Mouse (Mus musculus) midbrain, embryonic 16.5 days (tissue): ENCODE measurements at regions not wholly inside any gene's neighbourhood (a gene's known extent, or its start where the extent isn't known, plus 50 kb on each side); places are given as distances from the start of the nearest gene placed in this dataset.

ENCODE experiments used
- ATAC-seq: fragments of 200-750 bp; cut with Nextera tagmentation; 2 replicates; pipeline ENCODE4 v1.8.0; 2017; ENCODE audit warnings: moderate TSS enrichment
- H3K27ac ChIP-seq: fragments of 300-500 bp; sonication (generic); 2 replicates; pipeline ENCODE4 v1.5.1; 2014; ENCODE audit warnings: mild to moderate bottlenecking, low read length, mixed read lengths
- H3K27me3 ChIP-seq: fragments of 300-500 bp; sonication (generic); 2 replicates; pipeline ENCODE4 v1.6.1; 2014; ENCODE audit warnings: low read depth, low read length, mixed read lengths; ENCODE audit not compliant: control insufficient read depth, insufficient read depth
- H3K36me3 ChIP-seq: fragments of 300-500 bp; sonication (generic); 2 replicates; pipeline ENCODE4 v1.6.1; 2014; ENCODE audit warnings: mild to moderate bottlenecking, low read length, moderate library complexity, mixed read lengths; ENCODE audit not compliant: control insufficient read depth, insufficient read depth
- H3K4me1 ChIP-seq: fragments of 300-500 bp; sonication (generic); 2 replicates; pipeline ENCODE4 v1.6.1; 2014; ENCODE audit warnings: mild to moderate bottlenecking, low read length, mixed read lengths; ENCODE audit not compliant: control insufficient read depth, insufficient read depth
- H3K4me2 ChIP-seq: fragments of 300-500 bp; sonication (generic); 2 replicates; pipeline ENCODE4 v1.6.1; 2014; ENCODE audit warnings: mild to moderate bottlenecking, low read length, mixed read lengths
- H3K4me3 ChIP-seq: fragments of 300-500 bp; sonication (generic); 2 replicates; pipeline ENCODE4 v1.5.1; 2014; ENCODE audit warnings: low read depth, mild to moderate bottlenecking, low read length, moderate library complexity, mixed read lengths
- H3K9ac ChIP-seq: fragments of 300-500 bp; sonication (generic); 2 replicates; pipeline ENCODE4 v1.6.1; 2014; ENCODE audit warnings: low read depth, low read length, mixed read lengths
- H3K9me3 ChIP-seq: fragments of 300-500 bp; sonication (generic); replicated peaks from 2 replicates; pipeline ENCODE4 v1.6.1; 2014; ENCODE audit warnings: mild to moderate bottlenecking, low read length, mixed read lengths; ENCODE audit not compliant: control insufficient read depth, poor library complexity, severe bottlenecking
- WGBS: fragments of 180-500 bp; shearing (Covaris S2); extraction: QIAGEN DNeasy Blood & Tissue Kit; methylation state at CpG from one replicate; pipeline ENCODE4 v1.1.7; 2014; 5-methylcytosine and 5-hydroxymethylcytosine counted together

DNA sequence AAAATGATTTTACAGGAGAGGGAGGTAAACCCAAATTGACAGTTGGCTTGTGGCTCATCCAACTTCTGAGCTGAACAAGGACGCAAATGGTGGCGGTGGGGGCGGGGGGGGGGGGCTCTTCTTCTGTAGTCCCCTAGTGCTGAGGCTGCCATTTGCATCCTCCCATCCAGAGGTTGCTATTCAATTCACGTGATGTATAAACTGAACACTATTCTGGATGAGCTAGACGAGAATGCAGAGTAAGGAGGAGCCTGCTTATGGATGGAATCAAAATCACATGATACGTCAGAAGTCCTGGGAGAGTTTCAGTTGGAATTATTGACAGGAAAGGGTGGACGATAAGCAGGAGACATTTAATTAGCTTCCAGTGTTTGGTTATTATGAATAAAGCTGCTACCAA is 67.3 kb upstream of the Gli3 start:
- H3K4me3 ChIP-seq, result peak overlapping the region; percentile 1; the same call in 1 of the 2 replicates
- peaks cover 4% of the 10 kb centered on the region; the same call in 1 of the 2 replicates for H3K4me1 ChIP-seq
- peak; percentile 90 for ATAC-seq
- no peaks in the 10 kb centered on the region for H3K27me3 ChIP-seq
- H3K4me2 ChIP-seq, result peak overlapping the region; percentile 31; the same call in 1 of the 2 replicates
- no peak overlapping the region for H3K9ac ChIP-seq
- H3K27ac ChIP-seq, result no peak overlapping the region
- WGBS, result 7% methylated on average over 7 of the region's 7 CpGs
- H3K9me3 ChIP-seq, result no peaks in the 10 kb centered on the region
- no peaks in the 10 kb centered on the region for H3K36me3 ChIP-seq

DNA sequence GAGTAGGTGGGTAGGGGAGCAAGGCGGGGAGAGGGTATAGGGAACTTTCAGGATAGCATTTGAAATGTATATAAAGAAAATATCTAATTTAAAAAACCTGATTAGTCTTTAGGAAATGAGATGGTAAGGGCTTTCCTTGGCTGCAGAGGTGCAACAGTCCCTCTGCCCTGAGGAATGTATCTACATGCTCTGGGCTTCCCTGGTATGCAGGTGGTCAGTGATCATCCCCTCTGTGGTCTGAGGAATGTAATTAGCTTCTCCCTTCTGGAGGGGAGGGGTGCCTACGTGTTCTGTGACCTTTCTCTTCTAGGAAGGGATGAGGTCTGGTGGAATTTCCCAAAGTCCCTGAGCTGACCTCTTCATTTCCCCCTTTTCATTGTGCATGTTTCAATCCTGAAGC is 64.4 kb upstream of the Gli3 start:
- ATAC-seq, result no peak
- Histone ChIP-seq H3K4me3 (no peak overlapping the region), H3K9me3 (no peaks in the 10 kb centered on the region), H3K4me2 (no peak overlapping the region), H3K36me3 (no peaks in the 10 kb centered on the region), H3K9ac (no peak overlapping the region), H3K27me3 (no peaks in the 10 kb centered on the region), H3K4me1 (peaks cover 4% of the 10 kb centered on the region; the same call in 1 of the 2 replicates), H3K27ac (no peak overlapping the region)
- WGBS, result 78% methylated on average over 2 of the region's 2 CpGs
